Mouse (Mus musculus) forebrain, embryonic 12.5 days (tissue): ENCODE measurements around the gene Gm5788. TPM values are rescaled to one million over a fixed set of nuclear protein-coding genes. Genes with fewer than 3 reads are reported as not detected.

Source experiments
- ATAC-seq: fragments of 200-750 bp; cut with Nextera tagmentation; 2 replicates; pipeline ENCODE4 v1.8.0; 2017; ENCODE audit warnings: moderate TSS enrichment; ENCODE audit not compliant: low FRiP score
- H3K27ac ChIP-seq: fragments of 300-500 bp; sonication (generic); 2 replicates; pipeline ENCODE4 v1.5.1; 2016; ENCODE audit warnings: mild to moderate bottlenecking
- H3K27me3 ChIP-seq: fragments of 300-500 bp; sonication (generic); 2 replicates; pipeline ENCODE4 v1.6.1; 2016; ENCODE audit warnings: mild to moderate bottlenecking
- H3K36me3 ChIP-seq: fragments of 300-500 bp; sonication (generic); replicated peaks from 2 replicates; pipeline ENCODE4 v1.6.1; 2016; ENCODE audit warnings: mild to moderate bottlenecking
- H3K4me1 ChIP-seq: fragments of 300-500 bp; sonication (generic); 2 replicates; pipeline ENCODE4 v1.6.1; 2016
- H3K4me2 ChIP-seq: fragments of 300-500 bp; sonication (generic); 2 replicates; pipeline ENCODE4 v1.6.1; 2016; ENCODE audit warnings: mild to moderate bottlenecking, moderate library complexity
- H3K4me3 ChIP-seq: fragments of 300-500 bp; sonication (generic); replicated peaks from 2 replicates; pipeline ENCODE4 v1.5.1; 2016; ENCODE audit warnings: mild to moderate bottlenecking
- H3K9ac ChIP-seq: fragments of 300-500 bp; sonication (generic); 2 replicates; pipeline ENCODE4 v1.6.1; 2016; ENCODE audit warnings: mild to moderate bottlenecking
- H3K9me3 ChIP-seq: fragments of 300-500 bp; sonication (generic); 2 replicates; pipeline ENCODE4 v1.6.1; 2016
- WGBS: fragments of 180-500 bp; shearing (Covaris S2); methylation state at CpG from one replicate; pipeline ENCODE4 v1.1.7; 2016; 5-methylcytosine and 5-hydroxymethylcytosine counted together
- polyA plus RNA-seq: library from polyadenylated mRNA; unstranded; fragments of >200 nt; fragmentation: Nextera tagmentation; extraction: Ambion mirVana; gene quantifications from 2 replicates; pipeline ENCODE4 v1.2.1, GENCODE M21; 2016

Gene Gm5788
- polyA plus RNA-seq, 1 experiment from 2014 or later = not detected

DNA sequence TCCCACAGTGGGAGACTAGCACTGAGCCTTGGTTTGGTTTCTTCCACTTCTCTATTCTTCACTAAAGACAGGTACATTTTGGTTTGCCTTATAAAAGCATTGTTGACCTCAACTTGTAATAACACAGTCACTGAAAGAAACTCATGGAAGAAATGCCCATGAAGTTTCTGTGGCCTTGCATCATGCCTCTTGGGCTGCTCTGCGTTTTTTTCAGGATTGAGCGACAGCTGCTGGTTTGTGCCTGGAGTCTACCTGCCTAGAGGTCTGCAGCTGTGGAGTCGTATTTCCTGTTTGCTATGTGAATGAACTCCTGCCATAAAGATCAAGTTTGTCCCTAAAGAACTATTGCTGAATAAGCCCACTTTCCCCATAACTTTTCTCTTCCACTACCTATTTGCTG lies 49.4 kb downstream of the Gm5788 start:
- Histone ChIP-seq H3K9ac (no peak overlapping the region), H3K36me3 (no peaks in the 10 kb centered on the region), H3K27me3 (no peaks in the 10 kb centered on the region), H3K9me3 (no peaks in the 10 kb centered on the region), H3K4me2 (no peak overlapping the region), H3K27ac (no peak overlapping the region), H3K4me3 (no peak overlapping the region), H3K4me1 (no peaks in the 10 kb centered on the region)
- ATAC-seq = no peak
- WGBS = 83% methylated on average over 3 of the region's 3 CpGs

Other genes with a start within 250 kb of the Gm5788 start
- 59.7 and 62.0 TPM in 2 replicates for gene Vipas39, start 228.5 kb upstream of the Gm5788 start, polyA plus RNA-seq
- gene Ahsa1, start 228.2 kb upstream of the Gm5788 start, polyA plus RNA-seq = 204 and 205 TPM in 2 replicates
- gene Ism2, start 195.0 kb upstream of the Gm5788 start, polyA plus RNA-seq = 1.2 and 1.8 TPM in 2 replicates
- 50.8 and 54.2 TPM in 2 replicates for gene Sptlc2, start 106.4 kb upstream of the Gm5788 start, polyA plus RNA-seq
- gene Slirp, start 50.8 kb upstream of the Gm5788 start, polyA plus RNA-seq = 283 and 293 TPM in 2 replicates
- 48.8 and 55.9 TPM in 2 replicates for gene Alkbh1, start 50.7 kb upstream of the Gm5788 start, polyA plus RNA-seq
- 149 and 153 TPM in 2 replicates for gene Snw1, start 22.4 kb upstream of the Gm5788 start, polyA plus RNA-seq
- not detected in 2 replicates for gene Gm8300, start 19.6 kb downstream of the Gm5788 start, polyA plus RNA-seq
- not detected in 2 replicates for gene Oog1, start 108.0 kb downstream of the Gm5788 start, polyA plus RNA-seq
- not detected in 2 replicates for gene Gm4027, start 124.1 kb downstream of the Gm5788 start, polyA plus RNA-seq
- gene Gm16381, start 149.9 kb downstream of the Gm5788 start, polyA plus RNA-seq = not detected in 2 replicates